Mouse (Mus musculus) heart, embryonic 12.5 days (tissue): ENCODE measurements around the gene Strn4. TPM values are rescaled to one million over a fixed set of nuclear protein-coding genes. Genes with fewer than 3 reads are reported as not detected.

Source experiments
- ATAC-seq: fragments of 200-750 bp; cut with Nextera tagmentation; 2 replicates; pipeline ENCODE4 v1.8.0; 2017; ENCODE audit warnings: moderate TSS enrichment, moderate library complexity; ENCODE audit not compliant: insufficient number of reproducible peaks, low FRiP score
- H3K27ac ChIP-seq: fragments of 300-500 bp; sonication (generic); 2 replicates; pipeline ENCODE4 v1.5.1; 2016; ENCODE audit warnings: mild to moderate bottlenecking, moderate library complexity; ENCODE audit not compliant: poor library complexity, severe bottlenecking
- H3K27me3 ChIP-seq: fragments of 300-500 bp; sonication (generic); replicated peaks from 2 replicates; pipeline ENCODE4 v1.6.1; 2016; ENCODE audit warnings: mild to moderate bottlenecking, moderate library complexity
- H3K36me3 ChIP-seq: fragments of 300-500 bp; sonication (generic); 2 replicates; pipeline ENCODE4 v1.6.1; 2016; ENCODE audit warnings: mild to moderate bottlenecking, moderate library complexity
- H3K4me1 ChIP-seq: fragments of 300-500 bp; sonication (generic); replicated peaks from 2 replicates; pipeline ENCODE4 v1.6.1; 2016; ENCODE audit warnings: mild to moderate bottlenecking
- H3K4me2 ChIP-seq: fragments of 300-500 bp; sonication (generic); 2 replicates; pipeline ENCODE4 v1.6.1; 2016; ENCODE audit warnings: mild to moderate bottlenecking, moderate library complexity
- H3K4me3 ChIP-seq: fragments of 300-500 bp; sonication (generic); 2 replicates; pipeline ENCODE4 v1.5.1; 2016; ENCODE audit warnings: mild to moderate bottlenecking
- H3K9ac ChIP-seq: fragments of 300-500 bp; sonication (generic); 2 replicates; pipeline ENCODE4 v1.6.1; 2016; ENCODE audit warnings: mild to moderate bottlenecking, moderate library complexity
- H3K9me3 ChIP-seq: fragments of 300-500 bp; sonication (generic); replicated peaks from 2 replicates; pipeline ENCODE4 v1.6.1; 2016; ENCODE audit warnings: mild to moderate bottlenecking, moderate library complexity
- WGBS: fragments of 180-500 bp; shearing (Covaris S2); methylation state at CpG from one replicate; pipeline ENCODE4 v1.1.7; 2016; 5-methylcytosine and 5-hydroxymethylcytosine counted together
- polyA plus RNA-seq: library from polyadenylated mRNA; unstranded; fragments of >200 nt; fragmentation: Nextera tagmentation; extraction: Ambion mirVana; gene quantifications from 2 replicates; pipeline ENCODE4 v1.2.1, GENCODE M21; 2016

Strn4 gene
- polyA plus RNA-seq, 1 experiment from 2014 or later: 103 TPM

- Histone ChIP-seq H3K27ac (no peak overlapping the region), H3K9ac (0 out of 2 replicates have a peak overlapping the region, but pooled peaks have one; percentile 87)
- ATAC-seq: no peak
These were observed 31.2 kb upstream of the Strn4 start for GRCm38 (mm10) chr7:16784498-16784976.

GRCm38 (mm10) chr7:16785541-16786083 is 30.1 kb upstream of the Strn4 start:
- Histone ChIP-seq H3K4me3 (no peak overlapping the region), H3K27me3 (no peaks in the 10 kb centered on the region), H3K27ac (no peak overlapping the region), H3K9ac (no peak overlapping the region), H3K9me3 (no peaks in the 10 kb centered on the region), H3K36me3 (peaks cover 30% of the 10 kb centered on the region), H3K4me1 (peaks cover 33% of the 10 kb centered on the region), H3K4me2 (no peak overlapping the region)
- WGBS: 72% methylated on average over 8 of the region's 8 CpGs
- ATAC-seq: no peak

More at GRCm38 (mm10) chr7:16784498-16784976, 31.2 kb upstream of the Strn4 start:
- peaks cover 41% of the 10 kb centered on the region for H3K4me1 ChIP-seq
- H3K9me3 ChIP-seq: no peaks in the 10 kb centered on the region
- H3K4me2 ChIP-seq: peak overlapping the region; percentile 95
- H3K27me3 ChIP-seq: no peaks in the 10 kb centered on the region
- WGBS: 73% methylated on average over 10 of the region's 10 CpGs
- peaks cover 24% of the 10 kb centered on the region for H3K36me3 ChIP-seq
- peak overlapping the region; percentile 77 for H3K4me3 ChIP-seq

- peaks cover 54% of the 10 kb centered on the region for H3K36me3 ChIP-seq
- no peak overlapping the region for H3K9ac ChIP-seq
- no peak for ATAC-seq
- peaks cover 18% of the 10 kb centered on the region for H3K4me1 ChIP-seq
- no peaks in the 10 kb centered on the region for H3K27me3 ChIP-seq
- 0 out of 2 replicates have a peak overlapping the region, but pooled peaks have one; percentile 35 for H3K27ac ChIP-seq
- no peak overlapping the region for H3K4me2 ChIP-seq
- whole genome bisulfite sequencing: 81% methylated on average over 5 of the region's 5 CpGs
- no peak overlapping the region for H3K4me3 ChIP-seq
- no peaks in the 10 kb centered on the region for H3K9me3 ChIP-seq
These were observed 23.4 kb upstream of the Strn4 start for GRCm38 (mm10) chr7:16792316-16792715.

DNA sequence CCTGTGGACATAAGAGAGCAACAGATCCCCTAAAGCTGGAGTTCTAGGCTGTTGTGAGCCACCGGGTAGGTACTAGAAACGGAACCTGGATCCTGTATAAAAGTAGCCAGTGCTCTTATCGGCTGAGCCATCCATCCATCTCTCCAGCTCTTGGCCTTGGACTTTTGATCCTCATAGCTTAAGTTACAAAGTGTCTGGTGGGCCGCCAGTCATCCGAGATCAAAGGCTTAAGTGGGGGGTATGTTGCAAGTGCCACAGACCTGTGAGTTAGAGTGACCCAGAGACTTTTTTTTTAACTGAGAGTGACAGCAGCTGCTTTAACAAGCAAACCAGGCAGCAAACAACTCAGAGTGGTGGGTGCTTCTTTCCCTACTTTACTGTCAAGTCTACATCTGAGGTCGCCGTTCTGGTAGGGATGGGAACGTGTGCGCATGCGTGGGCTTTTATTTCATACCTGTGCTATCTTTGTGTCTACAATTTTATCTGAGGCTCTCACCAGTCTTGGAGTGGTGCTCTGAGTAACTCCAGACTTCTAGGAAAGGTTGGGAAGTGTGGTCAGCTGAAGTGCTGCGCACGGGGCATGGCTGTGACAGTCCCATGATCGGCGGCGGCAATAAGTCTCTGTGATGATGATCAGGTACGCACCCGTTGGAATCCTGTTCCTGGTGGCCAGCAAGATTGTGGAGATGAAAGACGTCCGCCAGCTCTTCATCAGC is 22.5 kb upstream of the Strn4 start:
- Histone ChIP-seq H3K9ac (peak overlapping the region; percentile 13; the same call in 1 of the 2 replicates), H3K4me3 (peak overlapping the region; percentile 25), H3K36me3 (peaks cover 55% of the 10 kb centered on the region), H3K9me3 (no peaks in the 10 kb centered on the region), H3K4me2 (peak overlapping the region; percentile 53), H3K27me3 (no peaks in the 10 kb centered on the region), H3K4me1 (peaks cover 18% of the 10 kb centered on the region), H3K27ac (peak overlapping the region; percentile 35)
- 49% methylated on average over 19 of the region's 19 CpGs for WGBS
- ATAC-seq: 0 out of 2 replicates have a peak, but pooled peaks have one; percentile 18

DNA sequence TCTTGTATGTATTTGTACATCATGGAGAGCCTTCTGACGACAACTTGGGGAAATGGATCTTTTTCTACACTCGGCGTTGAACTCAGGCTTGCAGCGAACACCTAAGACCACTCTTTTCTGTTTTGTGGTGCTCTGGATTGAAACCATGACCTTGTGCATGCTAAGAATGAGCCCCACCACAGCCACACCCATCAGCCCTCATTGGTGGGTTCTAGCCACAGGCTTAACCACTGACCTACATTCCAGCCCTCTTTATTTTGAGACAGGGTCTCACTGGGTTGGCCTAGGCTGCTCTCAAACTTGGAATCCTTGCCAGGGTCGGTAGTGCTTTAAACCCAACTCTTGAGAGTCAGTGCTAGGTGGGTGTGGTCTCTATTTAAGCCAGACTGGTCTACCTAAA is 20.8 kb upstream of the Strn4 start:
- H3K4me3 ChIP-seq: no peak overlapping the region
- no peak overlapping the region for H3K4me2 ChIP-seq
- peaks cover 18% of the 10 kb centered on the region for H3K4me1 ChIP-seq
- H3K9ac ChIP-seq: no peak overlapping the region
- no peak overlapping the region for H3K27ac ChIP-seq
- peaks cover 54% of the 10 kb centered on the region for H3K36me3 ChIP-seq
- H3K9me3 ChIP-seq: no peaks in the 10 kb centered on the region
- WGBS: 91% methylated on average over 5 of the region's 5 CpGs
- ATAC-seq: no peak
- H3K27me3 ChIP-seq: no peaks in the 10 kb centered on the region

DNA sequence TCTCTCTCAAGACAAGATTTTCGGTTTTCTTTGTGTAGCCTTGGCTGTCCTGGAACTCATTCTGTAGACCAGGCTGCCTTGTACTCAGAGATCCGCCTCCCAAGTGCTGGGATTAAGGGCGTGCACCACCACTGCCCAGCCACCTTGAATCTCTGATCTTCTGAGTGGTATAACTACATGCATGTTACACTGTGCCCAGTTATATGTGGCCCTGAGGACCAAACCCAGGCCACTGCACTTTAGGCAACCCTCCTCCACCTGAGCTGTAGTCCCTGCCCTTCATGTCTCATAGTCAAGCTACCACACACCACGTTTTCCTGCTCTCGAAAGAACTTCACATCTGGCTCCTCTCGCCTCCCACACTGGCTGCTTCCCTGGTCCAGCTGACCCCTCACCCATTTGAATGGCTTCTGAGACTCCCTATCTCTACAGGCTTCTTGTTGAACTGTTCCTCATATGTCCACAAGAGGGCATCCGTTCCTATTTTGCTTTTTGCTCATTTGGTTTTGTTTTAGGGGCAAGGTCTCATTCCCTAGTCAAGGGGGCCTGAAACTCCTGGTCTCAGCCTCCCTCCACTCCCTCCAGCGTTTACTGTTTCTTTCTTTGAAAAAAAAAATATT is 11.2 kb upstream of the Strn4 start:
- H3K4me2 ChIP-seq: no peak overlapping the region

DNA sequence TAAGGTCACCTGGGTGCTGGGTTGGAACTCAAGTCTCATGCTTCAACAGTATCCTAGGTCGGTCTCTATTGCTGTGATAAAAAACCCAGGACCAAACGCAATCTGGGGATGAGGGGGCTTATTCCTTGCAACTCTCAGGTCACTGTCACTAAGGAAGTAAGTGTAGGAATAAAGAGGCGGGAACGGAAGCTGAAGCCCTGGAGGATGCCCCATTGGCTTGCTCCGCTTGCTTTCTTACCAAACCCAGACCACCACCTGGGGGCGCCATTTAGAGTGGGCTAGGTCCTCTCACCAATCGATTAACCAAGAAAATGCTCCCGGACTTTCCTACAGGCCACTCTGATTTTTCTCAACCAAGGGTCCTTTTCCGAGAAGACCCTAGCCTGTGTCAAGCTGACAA is 7.8 kb upstream of the Strn4 start:
- WGBS: 85% methylated on average over 9 of the region's 9 CpGs

More for the DNA sequence above, 11.2 kb upstream of the Strn4 start:
- Histone ChIP-seq H3K4me1 (no peaks in the 10 kb centered on the region; the same call in 1 of the 2 replicates), H3K9ac (no peak overlapping the region), H3K9me3 (no peaks in the 10 kb centered on the region), H3K36me3 (peaks cover 30% of the 10 kb centered on the region), H3K27me3 (no peaks in the 10 kb centered on the region), H3K4me3 (no peak overlapping the region), H3K27ac (no peak overlapping the region)
- ATAC-seq: 0 out of 2 replicates have a peak, but pooled peaks have one; percentile 39
- 32% methylated on average over 8 of the region's 8 CpGs for WGBS

DNA sequence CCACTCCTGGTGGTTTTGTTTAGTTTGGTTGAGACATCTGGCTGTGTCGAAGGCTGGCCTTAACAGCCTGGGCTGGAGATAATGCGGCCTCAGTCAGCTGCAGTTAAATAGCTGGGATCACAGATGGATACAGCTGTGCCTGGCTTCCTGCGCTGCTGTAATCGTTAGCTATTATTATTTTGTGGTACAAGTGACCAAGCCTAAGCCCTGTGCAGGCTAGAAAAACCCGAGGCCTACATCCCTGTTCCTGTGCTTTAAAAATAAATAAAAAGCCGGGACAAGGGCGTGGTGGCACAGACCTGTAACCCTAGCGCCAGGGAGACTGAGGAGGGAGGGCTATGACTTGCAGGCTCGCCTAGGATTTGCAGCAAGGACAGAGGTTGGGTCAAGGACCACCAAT is 7.0 kb upstream of the Strn4 start:
- no peak for ATAC-seq
- H3K36me3 ChIP-seq: peaks cover 49% of the 10 kb centered on the region
- no peak overlapping the region for H3K9ac ChIP-seq
- H3K4me3 ChIP-seq: no peak overlapping the region
- no peak overlapping the region for H3K4me2 ChIP-seq
- no peaks in the 10 kb centered on the region for H3K9me3 ChIP-seq
- WGBS: 80% methylated on average over 9 of the region's 9 CpGs
- H3K27me3 ChIP-seq: peaks cover 32% of the 10 kb centered on the region
- peaks cover 17% of the 10 kb centered on the region for H3K4me1 ChIP-seq
- H3K27ac ChIP-seq: no peak overlapping the region

More for the DNA sequence above, 7.8 kb upstream of the Strn4 start:
- Histone ChIP-seq H3K27ac (no peak overlapping the region), H3K9me3 (no peaks in the 10 kb centered on the region), H3K9ac (no peak overlapping the region), H3K4me3 (no peak overlapping the region), H3K4me2 (no peak overlapping the region), H3K36me3 (peaks cover 42% of the 10 kb centered on the region), H3K27me3 (peaks cover 29% of the 10 kb centered on the region), H3K4me1 (peaks cover 17% of the 10 kb centered on the region)
- ATAC-seq: no peak

DNA sequence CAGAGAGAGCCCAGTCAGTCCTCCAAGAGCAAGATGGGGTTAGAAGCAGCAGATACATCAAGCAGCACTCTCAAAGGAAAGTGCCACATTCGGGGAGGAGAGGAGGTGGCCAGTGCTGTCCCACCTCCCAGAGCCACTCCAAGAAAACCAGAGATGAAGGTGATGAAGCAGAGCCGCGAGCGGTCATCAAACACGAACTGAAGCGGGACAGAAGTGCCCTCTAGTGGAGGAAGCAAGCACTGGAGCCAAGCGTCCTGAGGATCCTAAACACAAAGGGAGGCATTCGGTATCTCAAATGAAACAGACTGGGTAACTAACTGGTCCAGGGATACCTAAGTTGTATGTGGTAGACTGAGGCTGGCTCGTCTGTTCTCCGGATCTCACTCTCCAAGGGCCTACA is 6.0 kb upstream of the Strn4 start:
- ATAC-seq: no peak
- Histone ChIP-seq H3K9me3 (no peaks in the 10 kb centered on the region), H3K9ac (no peak overlapping the region), H3K27ac (no peak overlapping the region), H3K36me3 (peaks cover 60% of the 10 kb centered on the region), H3K4me3 (no peak overlapping the region), H3K27me3 (peaks cover 32% of the 10 kb centered on the region), H3K4me2 (no peak overlapping the region), H3K4me1 (peaks cover 17% of the 10 kb centered on the region)
- 23% methylated on average over 10 of the region's 10 CpGs for WGBS

GRCm38 (mm10) chr7:16810399-16810919 is 5.2 kb upstream of the Strn4 start:
- peak overlapping the region; percentile 49 for H3K4me3 ChIP-seq
- peak overlapping the region; percentile 68; the same call in 1 of the 2 replicates for H3K9ac ChIP-seq
- 49% methylated on average over 28 of the region's 28 CpGs for WGBS
- H3K4me1 ChIP-seq: peaks cover 20% of the 10 kb centered on the region
- H3K36me3 ChIP-seq: peaks cover 62% of the 10 kb centered on the region
- no peak overlapping the region for H3K27ac ChIP-seq
- peaks cover 32% of the 10 kb centered on the region for H3K27me3 ChIP-seq
- no peak for ATAC-seq
- no peaks in the 10 kb centered on the region for H3K9me3 ChIP-seq
- H3K4me2 ChIP-seq: peak overlapping the region; percentile 85
